Mouse (Mus musculus) liver, postnatal 0 days (tissue): ENCODE results near the gene Sppl2c. TPM values are rescaled to one million over a fixed set of nuclear protein-coding genes. Genes with fewer than 3 reads are reported as not detected.
A peak's percentile ranks its signal among the peaks of the same experiment; 100 is the strongest.

Source experiments
- ATAC-seq: fragments of 200-750 bp; cut with Nextera tagmentation; 2 replicates; pipeline ENCODE4 v1.8.0; 2017; ENCODE audit warnings: mild to moderate bottlenecking, moderate library complexity
- DNase-seq: peaks from one replicate; pipeline ENCODE4 v3.0.0-alpha.2; 2016
- H3K27ac ChIP-seq: fragments of 300-500 bp; sonication (generic); 2 replicates; pipeline ENCODE4 v1.5.1; 2014; ENCODE audit warnings: antibody characterized with exemption, moderate library complexity, mild to moderate bottlenecking, low read depth
- H3K27me3 ChIP-seq: fragments of 300-500 bp; sonication (generic); 2 replicates; pipeline ENCODE4 v1.6.1; 2014; ENCODE audit warnings: low read length, control low read depth, mixed read lengths; ENCODE audit not compliant: insufficient read depth
- H3K36me3 ChIP-seq: fragments of 300-500 bp; sonication (generic); replicated peaks from 2 replicates; pipeline ENCODE4 v1.6.1; 2014; ENCODE audit warnings: mild to moderate bottlenecking, control low read depth, low read length, moderate library complexity, mixed read lengths; ENCODE audit not compliant: insufficient read depth
- H3K4me1 ChIP-seq: fragments of 300-500 bp; sonication (generic); 2 replicates; pipeline ENCODE4 v1.6.1; 2014; ENCODE audit warnings: antibody characterized with exemption, mild to moderate bottlenecking, control low read depth; ENCODE audit not compliant: insufficient read depth
- H3K4me2 ChIP-seq: fragments of 300-500 bp; sonication (generic); 2 replicates; pipeline ENCODE4 v1.6.1; 2014; ENCODE audit warnings: low read depth, mild to moderate bottlenecking, low read length, moderate library complexity, mixed read lengths
- H3K4me3 ChIP-seq: fragments of 300-500 bp; sonication (generic); 2 replicates; pipeline ENCODE4 v1.5.1; 2014; ENCODE audit warnings: low read depth, low read length
- H3K9ac ChIP-seq: fragments of 300-500 bp; sonication (generic); replicated peaks from 2 replicates; pipeline ENCODE4 v1.6.1; 2014; ENCODE audit warnings: mild to moderate bottlenecking, moderate library complexity
- H3K9me3 ChIP-seq: fragments of 300-500 bp; sonication (generic); 2 replicates; pipeline ENCODE4 v1.6.1; 2016; ENCODE audit warnings: mild to moderate bottlenecking, control low read depth, low read length, mixed read lengths
- CTCF ChIP-seq: sonication (generic); IDR thresholded peaks from 2 replicates; pipeline ENCODE4 v1.5.1; 2016; ENCODE audit warnings: antibody characterized with exemption, low read depth
- EP300 ChIP-seq: IDR thresholded peaks from 2 replicates; pipeline ENCODE4 v1.6.1; 2016; ENCODE audit warnings: antibody characterized with exemption, low read depth, mild to moderate bottlenecking
- WGBS: fragments of 180-500 bp; shearing (Covaris S2); extraction: QIAGEN DNeasy Blood & Tissue Kit; methylation state at CpG from one replicate; pipeline ENCODE4 v1.1.7; 2014; ENCODE audit not compliant: insufficient replicate concordance; 5-methylcytosine and 5-hydroxymethylcytosine counted together
- polyA plus RNA-seq: library from polyadenylated mRNA; unstranded; fragments of >200 nt; fragmentation: Nextera tagmentation; extraction: Ambion mirVana; gene quantifications from 2 replicates; pipeline ENCODE4 v1.2.1, GENCODE M21; 2015

Sppl2c gene
- polyA plus RNA-seq, 1 experiment from 2014 or later, result not detected

- no peaks in the 10 kb centered on the region for H3K27me3 ChIP-seq
- TF ChIP-seq EP300 (no peak), CTCF (no peak)
- DNase-seq (no peak), ATAC-seq (no peak)
- no peaks in the 10 kb centered on the region for H3K4me1 ChIP-seq
- H3K9me3 ChIP-seq, result no peaks in the 10 kb centered on the region
- H3K27ac ChIP-seq, result no peak overlapping the region
- H3K4me3 ChIP-seq, result no peak overlapping the region
- no peaks in the 10 kb centered on the region for H3K36me3 ChIP-seq
- 82% methylated on average over 10 of the region's 10 CpGs for WGBS
- no peak overlapping the region for H3K4me2 ChIP-seq
- no peak overlapping the region for H3K9ac ChIP-seq
Observed at GRCm38 (mm10) chr11:104187766-104188165, 1.6 kb downstream of the Sppl2c start.

GRCm38 (mm10) chr11:104190008-104190407, 3.9 kb downstream of the Sppl2c start:
- WGBS, result 53% methylated on average over 2 of the region's 2 CpGs
- TF ChIP-seq CTCF, result no peak
- TF ChIP-seq EP300, result no peak

GRCm38 (mm10) chr11:104195382-104195781, 9.3 kb downstream of the Sppl2c start:
- H3K9ac ChIP-seq, result no peak overlapping the region
- H3K27me3 ChIP-seq, result peaks cover 13% of the 10 kb centered on the region
- 69% methylated on average over 11 of the region's 11 CpGs for WGBS
- ATAC-seq, result no peak
- no peak overlapping the region for H3K4me2 ChIP-seq
- H3K27ac ChIP-seq, result no peak overlapping the region
- no peaks in the 10 kb centered on the region for H3K4me1 ChIP-seq
- TF ChIP-seq CTCF, result no peak
- no peak for TF ChIP-seq EP300
- H3K36me3 ChIP-seq, result no peaks in the 10 kb centered on the region
- H3K9me3 ChIP-seq, result no peaks in the 10 kb centered on the region
- DNase-seq, result no peak
- H3K4me3 ChIP-seq, result no peak overlapping the region

More at GRCm38 (mm10) chr11:104190008-104190407, 3.9 kb downstream of the Sppl2c start:
- Histone ChIP-seq H3K9ac (no peak overlapping the region), H3K4me3 (no peak overlapping the region), H3K4me1 (no peaks in the 10 kb centered on the region), H3K36me3 (no peaks in the 10 kb centered on the region), H3K9me3 (no peaks in the 10 kb centered on the region), H3K4me2 (no peak overlapping the region), H3K27ac (no peak overlapping the region), H3K27me3 (no peaks in the 10 kb centered on the region)
- no peak for DNase-seq
- no peak for ATAC-seq

GRCm38 (mm10) chr11:104195791-104196190, 9.7 kb downstream of the Sppl2c start:
- H3K4me3 ChIP-seq, result no peak overlapping the region
- no peaks in the 10 kb centered on the region for H3K9me3 ChIP-seq
- DNase-seq, result peak; percentile 72
- WGBS, result 11% methylated on average over 9 of the region's 9 CpGs
- no peak overlapping the region for H3K27ac ChIP-seq
- no peaks in the 10 kb centered on the region for H3K36me3 ChIP-seq
- H3K9ac ChIP-seq, result no peak overlapping the region
- ATAC-seq, result no peak
- H3K4me1 ChIP-seq, result no peaks in the 10 kb centered on the region
- H3K4me2 ChIP-seq, result no peak overlapping the region
- peaks cover 13% of the 10 kb centered on the region for H3K27me3 ChIP-seq
- TF ChIP-seq CTCF, result peak; percentile 95
- no peak for TF ChIP-seq EP300

- Histone ChIP-seq H3K4me3 (no peak overlapping the region), H3K27ac (no peak overlapping the region), H3K4me1 (no peaks in the 10 kb centered on the region), H3K9me3 (no peaks in the 10 kb centered on the region), H3K27me3 (peaks cover 13% of the 10 kb centered on the region), H3K36me3 (no peaks in the 10 kb centered on the region), H3K9ac (no peak overlapping the region), H3K4me2 (no peak overlapping the region)
- 10% methylated on average over 10 of the region's 10 CpGs for WGBS
- no peak for ATAC-seq
- peak; percentile 45 for DNase-seq
- TF ChIP-seq EP300 (no peak), CTCF (no peak)
Observed at GRCm38 (mm10) chr11:104197861-104198260, 11.7 kb downstream of the Sppl2c start.

- DNase-seq (no peak), ATAC-seq (no peak)
- H3K9ac ChIP-seq, result no peak overlapping the region
- no peaks in the 10 kb centered on the region for H3K4me1 ChIP-seq
- no peak overlapping the region for H3K4me2 ChIP-seq
- H3K9me3 ChIP-seq, result no peaks in the 10 kb centered on the region
- H3K27ac ChIP-seq, result no peak overlapping the region
- TF ChIP-seq EP300 (no peak), CTCF (no peak)
- no peaks in the 10 kb centered on the region for H3K36me3 ChIP-seq
- no peak overlapping the region for H3K4me3 ChIP-seq
- H3K27me3 ChIP-seq, result no peaks in the 10 kb centered on the region
- WGBS, result 42% methylated on average over 3 of the region's 3 CpGs
Observed at GRCm38 (mm10) chr11:104203271-104203670, 17.1 kb downstream of the Sppl2c start.

- no peak overlapping the region for H3K27ac ChIP-seq
- no peaks in the 10 kb centered on the region for H3K4me1 ChIP-seq
- no peak overlapping the region for H3K9ac ChIP-seq
- 59% methylated on average over 4 of the region's 4 CpGs for WGBS
- H3K27me3 ChIP-seq, result no peaks in the 10 kb centered on the region
- H3K4me3 ChIP-seq, result no peak overlapping the region
- no peak overlapping the region for H3K4me2 ChIP-seq
- H3K36me3 ChIP-seq, result no peaks in the 10 kb centered on the region
- H3K9me3 ChIP-seq, result no peaks in the 10 kb centered on the region
- no peak for DNase-seq
- TF ChIP-seq CTCF (no peak), EP300 (no peak)
- no peak for ATAC-seq
Observed at GRCm38 (mm10) chr11:104206573-104206972, 20.4 kb downstream of the Sppl2c start.
